Mouse (Mus musculus) midbrain, embryonic 10.5 days (tissue): ENCODE data around the gene Gm20388. TPM values are rescaled to one million over a fixed set of nuclear protein-coding genes. Genes with fewer than 3 reads are reported as not detected.

ENCODE experiments used
- DNase-seq: peaks from one replicate; pipeline ENCODE4 v3.0.0-alpha.2; 2017; ENCODE audit warnings: low spot score
- H3K27ac ChIP-seq: fragments of 300-500 bp; sonication (generic); replicated peaks from 2 replicates; pipeline ENCODE4 v1.5.1; 2016; ENCODE audit warnings: mild to moderate bottlenecking
- H3K27me3 ChIP-seq: fragments of 300-500 bp; sonication (generic); 2 replicates; pipeline ENCODE4 v1.6.1; 2016; ENCODE audit warnings: low read depth, mild to moderate bottlenecking; ENCODE audit not compliant: poor library complexity, severe bottlenecking
- H3K36me3 ChIP-seq: fragments of 300-500 bp; sonication (generic); 2 replicates; pipeline ENCODE4 v1.6.1; 2016; ENCODE audit warnings: mild to moderate bottlenecking, moderate library complexity
- H3K4me1 ChIP-seq: fragments of 300-500 bp; sonication (generic); 2 replicates; pipeline ENCODE4 v1.6.1; 2016
- H3K4me3 ChIP-seq: fragments of 300-500 bp; sonication (generic); 2 replicates; pipeline ENCODE4 v1.5.1; 2016; ENCODE audit warnings: mild to moderate bottlenecking, moderate library complexity
- H3K9me3 ChIP-seq: fragments of 300-500 bp; sonication (generic); replicated peaks from 2 replicates; pipeline ENCODE4 v1.6.1; 2016; ENCODE audit warnings: mild to moderate bottlenecking
- WGBS: fragments of 180-500 bp; shearing (Covaris S2); methylation state at CpG from one replicate; pipeline ENCODE4 v1.1.7; 2016; 5-methylcytosine and 5-hydroxymethylcytosine counted together
- polyA plus RNA-seq: library from polyadenylated mRNA; unstranded; fragments of >200 nt; fragmentation: Nextera tagmentation; extraction: Ambion mirVana; gene quantifications from 2 replicates; pipeline ENCODE4 v1.2.1, GENCODE M21; 2016

Gm20388 gene
- polyA plus RNA-seq, 1 experiment from 2014 or later: 7.1 TPM

DNA sequence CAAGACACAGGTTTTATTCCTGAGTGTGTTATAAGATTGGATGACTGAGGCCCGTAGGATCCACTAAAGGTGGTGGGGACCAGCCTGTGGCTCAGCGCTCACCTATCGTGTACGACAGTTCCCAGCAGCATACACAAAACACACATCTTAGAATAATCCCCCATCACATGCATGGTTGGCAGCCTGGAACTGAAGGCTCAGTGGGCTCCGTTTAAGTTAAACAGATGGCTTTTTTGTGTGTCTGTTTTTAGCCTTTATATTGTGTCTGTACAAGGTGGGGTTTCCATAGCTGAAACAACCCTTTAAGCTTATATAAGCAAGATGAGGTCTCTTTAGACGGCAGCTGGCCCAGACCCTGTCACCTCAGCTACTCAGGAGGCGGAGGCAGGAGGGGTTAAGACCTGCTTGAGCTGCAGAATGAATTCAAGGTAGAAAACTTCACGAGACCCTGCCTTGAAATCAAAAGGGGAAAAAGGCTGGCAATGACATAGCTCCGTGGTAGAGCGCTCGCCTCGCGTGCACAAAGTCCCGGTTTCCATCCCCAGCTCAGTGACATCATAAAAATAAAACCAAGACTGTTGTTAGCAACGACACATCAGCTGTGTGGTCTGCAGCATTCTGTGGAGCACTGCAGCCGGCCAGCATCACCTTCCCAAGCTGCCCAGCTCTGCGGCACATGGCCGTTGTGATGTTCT lies 835.5 kb downstream of the Gm20388 start:
- peaks cover 43% of the 10 kb centered on the region for H3K4me1 ChIP-seq
- H3K36me3 ChIP-seq: no peaks in the 10 kb centered on the region
- 65% methylated on average over 18 of the region's 18 CpGs for WGBS
- DNase-seq: no peak
- H3K4me3 ChIP-seq: no peak overlapping the region
- peaks cover 39% of the 10 kb centered on the region for H3K27me3 ChIP-seq
- no peaks in the 10 kb centered on the region for H3K9me3 ChIP-seq
- H3K27ac ChIP-seq: no peak overlapping the region

DNA sequence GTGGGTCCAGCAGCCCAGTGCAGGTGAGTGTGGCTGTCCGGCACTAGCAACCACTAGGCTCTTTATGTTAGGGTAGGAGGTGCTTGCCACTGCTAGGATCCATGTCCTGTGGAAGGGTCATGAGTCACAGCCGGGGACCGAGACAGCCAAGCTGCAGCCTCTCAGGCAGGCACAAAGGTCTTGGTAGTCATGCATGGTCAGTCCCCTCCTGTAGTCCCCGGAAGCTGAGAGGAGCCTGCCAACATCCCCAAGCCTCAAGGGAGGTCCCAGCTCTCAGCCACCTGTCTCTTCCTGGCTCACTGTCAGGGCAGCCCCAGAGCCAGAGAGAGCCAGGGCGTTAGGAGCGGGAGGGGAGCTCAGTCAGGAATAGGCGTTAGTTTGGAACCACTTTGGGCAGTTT lies 836.6 kb downstream of the Gm20388 start:
- Histone ChIP-seq H3K27ac (no peak overlapping the region), H3K4me1 (peaks cover 48% of the 10 kb centered on the region), H3K9me3 (no peaks in the 10 kb centered on the region), H3K36me3 (no peaks in the 10 kb centered on the region), H3K4me3 (no peak overlapping the region), H3K27me3 (peaks cover 28% of the 10 kb centered on the region)
- DNase-seq: no peak
- 76% methylated on average over 7 of the region's 7 CpGs for WGBS

DNA sequence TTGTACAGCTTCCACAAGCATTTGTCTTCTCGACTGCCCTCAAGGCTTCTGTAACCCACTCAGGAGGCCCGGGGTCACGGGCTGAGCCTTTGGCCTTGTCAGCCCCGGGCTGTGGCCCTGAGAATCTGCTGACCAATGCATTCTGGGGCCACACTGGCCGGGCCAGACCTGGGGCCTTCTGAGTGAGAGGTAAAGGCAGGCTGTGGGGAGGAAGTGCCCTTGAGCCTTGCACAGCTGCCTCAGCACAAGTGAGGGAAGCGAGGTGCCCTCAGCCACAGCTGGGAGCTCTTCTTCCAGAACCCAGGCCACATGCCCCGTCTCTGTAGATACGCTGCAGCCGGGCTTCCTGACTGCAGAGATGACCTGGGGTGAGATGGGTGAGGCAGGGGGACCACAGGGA lies 840.0 kb downstream of the Gm20388 start:
- 88% methylated on average over 9 of the region's 9 CpGs for WGBS
- Histone ChIP-seq H3K4me1 (peaks cover 38% of the 10 kb centered on the region), H3K27ac (peak overlapping the region; percentile 58), H3K27me3 (peaks cover 12% of the 10 kb centered on the region), H3K4me3 (no peak overlapping the region), H3K9me3 (no peaks in the 10 kb centered on the region), H3K36me3 (no peaks in the 10 kb centered on the region)
- no peak for DNase-seq

DNA sequence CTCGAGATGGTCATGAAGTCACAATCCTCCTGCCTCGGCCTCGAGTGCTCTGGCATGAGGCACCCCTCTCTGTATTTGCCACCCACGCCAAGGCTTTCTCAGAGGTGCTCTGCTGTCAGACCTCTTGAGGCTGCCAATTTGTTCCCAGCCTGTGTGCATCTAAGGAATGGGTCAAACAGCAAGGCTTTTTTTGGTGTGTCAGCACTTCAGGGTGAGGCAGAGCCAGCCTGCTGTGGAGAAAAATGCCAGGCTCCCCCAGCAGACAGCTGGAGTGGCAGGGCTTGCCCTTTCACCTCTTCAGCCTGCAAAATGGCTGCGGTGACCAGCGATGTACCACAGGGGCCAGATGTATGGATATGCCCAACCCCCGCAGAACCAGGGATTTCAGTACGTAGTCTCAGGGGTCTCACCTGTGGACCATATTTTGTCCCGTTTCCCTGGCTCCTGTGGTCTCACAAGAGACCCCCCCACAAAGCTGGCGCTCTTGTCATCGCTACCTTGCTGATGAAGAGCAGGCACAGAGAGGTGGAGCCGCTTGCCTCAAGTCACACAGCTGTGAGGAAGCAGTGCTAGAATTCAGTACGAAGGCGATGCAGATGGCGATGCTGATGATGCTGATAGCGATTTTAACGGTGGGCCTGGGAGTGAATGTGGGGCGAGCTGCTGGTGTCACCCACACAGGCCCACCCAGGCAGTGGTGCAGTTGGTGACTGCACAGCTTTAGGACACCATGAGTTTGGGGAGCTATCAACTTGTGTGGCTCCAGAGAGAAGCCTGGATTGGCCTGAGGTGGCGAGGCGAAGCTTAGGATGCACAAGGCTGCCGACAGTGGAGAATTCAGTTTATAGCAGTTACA lies 840.8 kb downstream of the Gm20388 start:
- no peak for DNase-seq
- WGBS: 81% methylated on average over 21 of the region's 21 CpGs
- H3K27me3 ChIP-seq: peaks cover 11% of the 10 kb centered on the region; the same call in 1 of the 2 replicates
- H3K9me3 ChIP-seq: no peaks in the 10 kb centered on the region
- no peaks in the 10 kb centered on the region for H3K36me3 ChIP-seq
- H3K4me1 ChIP-seq: peaks cover 38% of the 10 kb centered on the region
- H3K4me3 ChIP-seq: no peak overlapping the region
- peak overlapping the region; percentile 43; the same call in 1 of the 2 replicates for H3K27ac ChIP-seq

DNA sequence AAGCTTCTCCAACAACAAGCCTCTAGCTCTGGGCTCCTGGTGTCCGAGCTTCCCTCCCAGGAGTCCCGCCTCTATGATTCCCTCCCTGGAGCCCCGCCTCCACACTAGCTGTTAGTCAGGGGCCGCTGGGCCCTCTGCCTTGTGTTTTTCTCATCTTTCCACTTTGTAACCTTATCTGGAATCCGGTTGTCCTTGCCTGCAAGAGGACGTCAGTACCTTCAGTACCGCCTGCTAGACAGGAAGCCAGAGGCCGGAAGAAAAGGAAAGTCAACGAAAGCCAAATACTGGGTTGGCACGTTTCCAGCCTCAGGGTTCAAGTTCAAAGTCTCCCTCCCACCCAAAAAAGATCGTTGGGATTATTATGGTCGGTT lies 841.4 kb downstream of the Gm20388 start:
- Histone ChIP-seq H3K9me3 (no peaks in the 10 kb centered on the region), H3K4me1 (peaks cover 34% of the 10 kb centered on the region), H3K27ac (peak overlapping the region; percentile 43; the same call in 1 of the 2 replicates), H3K4me3 (no peak overlapping the region), H3K36me3 (no peaks in the 10 kb centered on the region), H3K27me3 (peaks cover 11% of the 10 kb centered on the region; the same call in 1 of the 2 replicates)
- DNase-seq: no peak
- WGBS: 34% methylated on average over 12 of the region's 12 CpGs

DNA sequence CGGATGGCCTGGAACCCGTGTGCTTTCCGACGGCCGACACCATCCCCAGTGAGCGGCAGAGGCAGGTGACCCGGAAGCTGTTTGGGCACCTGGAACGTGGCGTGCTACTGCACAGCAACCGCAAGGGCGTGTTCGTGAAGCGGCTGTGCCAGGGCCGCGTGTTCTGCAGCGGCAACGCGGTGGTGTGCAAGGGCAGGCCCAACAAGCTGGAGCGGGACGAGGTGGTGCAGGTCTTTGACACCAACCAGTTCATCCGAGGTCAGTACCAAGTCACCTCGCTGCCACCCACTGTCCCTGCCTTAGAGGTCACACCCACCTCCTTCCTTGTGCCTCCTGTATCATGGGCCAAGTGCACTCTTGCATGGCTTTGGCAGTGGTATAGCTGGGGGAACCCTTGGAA lies 842.8 kb downstream of the Gm20388 start:
- Histone ChIP-seq H3K4me1 (peaks cover 43% of the 10 kb centered on the region), H3K4me3 (no peak overlapping the region), H3K27me3 (peaks cover 11% of the 10 kb centered on the region; the same call in 1 of the 2 replicates), H3K27ac (no peak overlapping the region; the same call in 1 of the 2 replicates), H3K36me3 (no peaks in the 10 kb centered on the region), H3K9me3 (no peaks in the 10 kb centered on the region)
- DNase-seq: no peak
- 95% methylated on average over 22 of the region's 22 CpGs for WGBS

DNA sequence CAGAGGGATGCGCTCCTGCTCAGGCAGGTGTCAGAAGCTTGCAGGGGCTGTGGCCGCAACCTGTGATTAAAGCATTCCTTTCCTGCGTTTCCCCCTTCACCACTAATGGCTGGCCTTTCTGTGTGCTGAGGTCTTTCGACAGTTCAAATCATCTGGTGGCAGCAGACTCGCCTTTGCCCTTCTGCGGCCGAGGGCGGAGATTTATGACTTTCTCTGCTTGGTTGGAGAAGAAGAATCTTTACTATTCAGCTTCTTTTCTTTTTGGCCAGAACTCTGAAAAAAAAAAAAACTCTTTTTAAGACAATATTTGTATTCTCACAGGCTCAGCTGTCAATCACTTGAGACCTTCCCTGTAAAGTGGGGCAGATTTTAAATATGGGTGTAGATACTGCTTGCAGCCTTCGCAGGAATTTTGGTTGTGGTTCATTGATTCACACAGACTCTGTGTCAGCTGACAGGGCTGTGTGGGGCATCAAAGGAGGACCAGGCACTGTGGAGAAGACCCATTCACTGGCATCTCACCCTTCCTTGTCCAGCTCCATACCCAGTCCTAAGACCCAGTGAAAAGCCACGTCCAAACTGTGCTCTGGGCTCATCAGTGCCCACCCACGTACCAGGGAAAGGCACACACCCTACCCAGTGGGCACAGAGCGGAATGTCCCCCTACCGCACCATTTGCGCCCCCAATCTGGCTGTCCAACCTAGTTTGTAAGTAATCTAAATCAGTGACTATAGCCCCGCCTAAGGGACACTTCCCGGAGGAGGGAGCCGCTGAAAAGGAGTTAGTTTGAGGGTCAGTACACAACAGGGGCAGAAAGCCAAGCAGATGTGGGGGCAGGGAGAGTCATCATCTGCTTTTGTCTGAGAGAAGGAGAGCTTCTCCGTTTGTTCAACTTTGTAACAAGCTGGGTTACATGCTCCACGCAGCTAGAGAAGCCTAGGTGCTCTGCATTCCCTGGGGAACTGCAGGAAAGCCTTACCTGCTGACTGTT lies 845.0 kb downstream of the Gm20388 start:
- Histone ChIP-seq H3K4me1 (peaks cover 41% of the 10 kb centered on the region), H3K27ac (peak overlapping the region; percentile 70), H3K4me3 (no peak overlapping the region), H3K36me3 (no peaks in the 10 kb centered on the region), H3K9me3 (no peaks in the 10 kb centered on the region), H3K27me3 (peaks cover 17% of the 10 kb centered on the region; the same call in 1 of the 2 replicates)
- no peak for DNase-seq
- 53% methylated on average over 19 of the region's 19 CpGs for WGBS

DNA sequence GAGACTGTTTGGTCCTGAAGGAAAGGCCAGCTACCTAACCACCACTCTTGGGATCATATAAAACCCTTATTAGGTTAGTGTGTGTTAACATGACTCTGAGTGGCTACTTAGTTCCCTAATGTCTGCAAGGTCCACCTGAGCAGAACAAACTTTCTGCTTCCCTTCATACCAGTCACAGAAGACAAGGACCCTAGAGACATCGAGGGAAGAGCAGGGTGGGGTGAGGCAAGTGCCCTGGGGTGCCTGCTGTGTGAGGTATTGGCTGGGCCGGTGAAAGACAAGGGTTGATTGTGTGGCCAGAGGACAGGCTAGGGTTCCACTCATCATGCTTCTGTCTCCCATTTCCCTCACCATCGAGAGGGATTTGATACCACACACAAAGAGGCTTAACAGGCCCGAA lies 847.4 kb downstream of the Gm20388 start:
- no peaks in the 10 kb centered on the region for H3K9me3 ChIP-seq
- H3K27ac ChIP-seq: peak overlapping the region; percentile 13; the same call in 1 of the 2 replicates
- no peaks in the 10 kb centered on the region for H3K36me3 ChIP-seq
- 59% methylated on average over 4 of the region's 4 CpGs for WGBS
- peaks cover 17% of the 10 kb centered on the region; the same call in 1 of the 2 replicates for H3K27me3 ChIP-seq
- no peak overlapping the region for H3K4me3 ChIP-seq
- no peak for DNase-seq
- H3K4me1 ChIP-seq: peaks cover 27% of the 10 kb centered on the region

DNA sequence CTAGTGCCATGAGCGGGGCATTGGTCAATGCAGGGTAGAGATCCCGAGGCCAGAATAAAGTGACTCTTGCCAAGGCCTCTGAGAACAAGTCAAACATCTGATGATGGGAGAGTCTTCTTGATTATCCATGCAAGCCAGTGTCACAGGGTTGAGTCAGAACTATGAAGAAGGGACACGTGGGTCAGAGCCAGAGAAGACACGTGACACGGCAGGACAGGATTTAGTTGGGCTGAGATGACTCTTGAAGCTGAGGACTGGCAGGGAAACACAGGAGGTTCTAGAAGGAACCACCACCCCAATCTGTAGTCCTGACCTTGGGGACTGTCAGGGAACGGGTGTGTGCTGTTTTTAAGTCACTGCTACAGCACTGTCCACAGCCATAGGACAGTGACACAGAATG lies 849.2 kb downstream of the Gm20388 start:
- Histone ChIP-seq H3K9me3 (no peaks in the 10 kb centered on the region), H3K4me3 (no peak overlapping the region), H3K36me3 (no peaks in the 10 kb centered on the region), H3K27ac (no peak overlapping the region), H3K27me3 (peaks cover 9% of the 10 kb centered on the region; the same call in 1 of the 2 replicates), H3K4me1 (peaks cover 25% of the 10 kb centered on the region)
- 91% methylated on average over 6 of the region's 6 CpGs for WGBS
- no peak for DNase-seq

DNA sequence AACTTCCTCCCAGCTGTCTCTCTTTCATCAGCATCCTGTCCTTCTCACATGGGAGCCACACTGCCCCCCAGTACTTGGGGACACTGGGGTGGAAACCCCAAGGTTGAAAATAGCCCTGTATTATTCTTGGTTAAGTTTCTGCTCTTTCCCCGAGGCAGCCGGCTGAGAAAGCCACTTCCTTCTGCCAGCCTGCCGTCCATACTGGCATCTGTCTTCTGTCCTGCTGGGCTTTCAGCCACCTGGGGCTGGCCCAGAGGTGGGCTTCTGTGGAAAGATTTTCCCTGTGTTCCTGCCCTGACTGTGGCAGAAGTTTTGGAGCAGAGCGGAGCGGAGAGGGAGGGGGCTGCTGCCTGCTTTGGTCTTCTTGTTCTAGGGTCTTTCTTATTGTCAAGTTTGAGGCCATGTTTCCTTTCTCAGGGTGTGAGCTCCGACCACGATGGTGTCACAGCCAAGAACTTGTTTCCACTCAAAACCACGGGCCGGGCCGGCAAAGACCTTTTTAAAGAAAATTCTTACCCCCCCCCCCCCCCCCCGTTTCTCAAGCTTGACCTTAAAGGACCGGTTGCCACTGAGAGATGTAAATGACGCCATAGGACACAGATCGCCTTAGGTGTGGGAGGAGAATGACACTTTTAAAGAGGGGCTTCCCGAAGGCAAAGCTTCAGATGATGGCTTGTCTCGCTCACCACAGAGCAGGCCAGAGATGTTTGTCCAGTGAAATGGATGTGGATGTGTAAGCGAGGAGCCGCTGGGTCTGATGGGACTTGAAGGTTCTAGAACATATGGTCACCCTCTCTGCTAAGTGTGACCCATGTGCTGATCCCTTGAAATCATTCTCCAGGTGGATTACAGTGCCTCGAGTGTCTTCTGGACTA lies 849.9 kb downstream of the Gm20388 start:
- no peak overlapping the region for H3K4me3 ChIP-seq
- H3K36me3 ChIP-seq: no peaks in the 10 kb centered on the region
- DNase-seq: no peak
- H3K9me3 ChIP-seq: no peaks in the 10 kb centered on the region
- 0 out of 2 replicates have a peak, but pooled peaks cover 6% of the 10 kb centered on the region for H3K27me3 ChIP-seq
- H3K27ac ChIP-seq: no peak overlapping the region
- peaks cover 17% of the 10 kb centered on the region for H3K4me1 ChIP-seq
- 84% methylated on average over 19 of the region's 19 CpGs for WGBS

DNA sequence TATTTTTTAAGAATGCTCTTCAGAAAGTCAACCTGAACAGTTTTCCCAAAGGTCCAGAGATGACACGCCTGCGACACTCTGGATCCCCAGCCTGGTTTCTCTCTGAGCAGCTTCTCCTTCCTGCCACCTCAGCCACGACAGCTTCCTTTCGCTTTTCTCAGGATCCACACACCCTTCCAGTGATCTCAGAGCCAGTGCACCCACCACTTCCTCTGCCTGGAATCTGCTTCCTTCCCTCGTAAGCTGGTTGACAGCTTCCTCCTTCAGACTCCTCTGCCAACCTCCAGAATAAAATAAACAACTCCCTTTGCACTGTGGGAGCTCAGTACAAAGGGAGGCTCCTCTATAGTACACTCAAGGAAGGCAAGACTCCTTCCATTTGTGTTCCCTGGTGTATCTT lies 852.6 kb downstream of the Gm20388 start:
- Histone ChIP-seq H3K9me3 (no peaks in the 10 kb centered on the region), H3K27me3 (peaks cover 17% of the 10 kb centered on the region; the same call in 1 of the 2 replicates), H3K4me1 (peaks cover 9% of the 10 kb centered on the region; the same call in 1 of the 2 replicates), H3K27ac (no peak overlapping the region), H3K36me3 (no peaks in the 10 kb centered on the region), H3K4me3 (no peak overlapping the region)
- no peak for DNase-seq
- 70% methylated on average over 5 of the region's 5 CpGs for WGBS
